Mouse (Mus musculus) CH12.LX (cell line): ENCODE measurements around the gene Scaf1.

Experiments used
- CTCF ChIP-seq, 2 experiments: IDR thresholded peaks in 1 of 2; conservative IDR thresholded peaks in 1 of 2; 2 replicates each; pipeline ENCODE4 v1.5.1; 2011 to 2012; ENCODE audit warnings: low read depth in 2 of 2, low read length in 2 of 2, improper control_type of control experiment in 1 of 2, inconsistent platforms in 1 of 2, mild to moderate bottlenecking in 1 of 2, moderate library complexity in 1 of 2
- JUND ChIP-seq: conservative IDR thresholded peaks from 2 replicates; pipeline ENCODE4 v1.6.1; 2011; ENCODE audit warnings: low read depth, low read length, improper control_type of control experiment
- MAFK ChIP-seq: IDR thresholded peaks from 2 replicates; pipeline ENCODE4 v1.6.1; 2011; ENCODE audit warnings: low read length, improper control_type of control experiment; ENCODE audit not compliant: insufficient replicate concordance
- POLR2A ChIP-seq: IDR thresholded peaks from 2 replicates; pipeline ENCODE4 v1.6.1; 2011; ENCODE audit warnings: low read depth, mild to moderate bottlenecking, improper control_type of control experiment, low read length
- POLR2AphosphoS2 ChIP-seq: IDR thresholded peaks from 2 replicates; pipeline ENCODE4 v1.6.1; 2011; ENCODE audit warnings: low read depth, low read length, improper control_type of control experiment
- TCF12 ChIP-seq: IDR thresholded peaks from 2 replicates; pipeline ENCODE4 v1.6.1; 2014; ENCODE audit warnings: low read depth, mild to moderate bottlenecking, inconsistent platforms, low read length, improper control_type of control experiment

GRCm38 (mm10) chr7:45025601-45026220 is 9.5 kb upstream of the Scaf1 start:
- TF ChIP-seq POLR2A (no peak), CTCF (conservative IDR thresholded peaks at IDR 0.05 in 1 of 2, IDR thresholded peaks at IDR 0.05 in 1 of 2; ENCODE audit: low read depth in 2 of 2, low read length in 2 of 2) (no peak), TCF12 (no peak), JUND (no peak), POLR2AphosphoS2 (no peak), MAFK (no peak)
